Mouse (Mus musculus) ES-Bruce4 (cell line): ENCODE results near the gene Bhlhe41. TPM values are rescaled to one million over a fixed set of nuclear protein-coding genes. Genes with fewer than 3 reads are reported as not detected.

Experiments
- H3K27ac ChIP-seq: 2 replicates; pipeline ENCODE4 v1.5.1; 2012; ENCODE audit warnings: low read length, inconsistent platforms; ENCODE audit not compliant: insufficient read depth
- H3K27me3 ChIP-seq: 2 replicates; pipeline ENCODE4 v1.6.1; 2012; ENCODE audit warnings: mild to moderate bottlenecking, low read length, inconsistent platforms; ENCODE audit not compliant: control insufficient read depth, poor library complexity, insufficient read depth, severe bottlenecking
- H3K36me3 ChIP-seq: 2 replicates; pipeline ENCODE4 v1.6.1; 2012; ENCODE audit warnings: inconsistent platforms, mild to moderate bottlenecking, low read length, moderate library complexity; ENCODE audit not compliant: control insufficient read depth, poor library complexity, insufficient read depth, severe bottlenecking
- H3K4me1 ChIP-seq: one replicate; pipeline ENCODE4 v1.8.1; 2011; ENCODE audit warnings: low read length; ENCODE audit not compliant: control insufficient read depth, insufficient read depth
- H3K4me3 ChIP-seq: 2 replicates; pipeline ENCODE4 v1.5.1; 2011; ENCODE audit warnings: low read depth, mild to moderate bottlenecking, low read length
- H3K9ac ChIP-seq: 2 replicates; pipeline ENCODE4 v1.6.1; 2012; ENCODE audit warnings: low read depth, mild to moderate bottlenecking, inconsistent platforms; ENCODE audit not compliant: poor library complexity, severe bottlenecking
- H3K9me3 ChIP-seq: replicated peaks from 2 replicates; pipeline ENCODE4 v1.6.1; 2012; ENCODE audit warnings: mild to moderate bottlenecking, low read length, inconsistent platforms; ENCODE audit not compliant: control insufficient read depth, poor library complexity, insufficient read depth, severe bottlenecking
- CTCF ChIP-seq: IDR thresholded peaks from one replicate; pipeline ENCODE4 v1.8.1; 2011; ENCODE audit warnings: low read depth, low read length
- EP300 ChIP-seq: IDR thresholded peaks from 2 replicates; pipeline ENCODE4 v1.6.1; 2011; ENCODE audit warnings: low read depth, low read length; ENCODE audit not compliant: insufficient read depth
- POLR2A ChIP-seq: IDR thresholded peaks from one replicate; pipeline ENCODE4 v1.8.1; 2011; ENCODE audit warnings: low read length; ENCODE audit not compliant: insufficient read depth
- polyA plus RNA-seq: library from polyadenylated mRNA; stranded (reverse); fragments of >200 nt; gene quantifications from 2 replicates; pipeline ENCODE4 v1.2.4, GENCODE M21; 2011; ENCODE audit warnings: low read depth; ENCODE audit not compliant: missing spikeins, insufficient read depth, insufficient read length

Bhlhe41 gene
- polyA plus RNA-seq, 1 experiment = 5.3 TPM

DNA sequence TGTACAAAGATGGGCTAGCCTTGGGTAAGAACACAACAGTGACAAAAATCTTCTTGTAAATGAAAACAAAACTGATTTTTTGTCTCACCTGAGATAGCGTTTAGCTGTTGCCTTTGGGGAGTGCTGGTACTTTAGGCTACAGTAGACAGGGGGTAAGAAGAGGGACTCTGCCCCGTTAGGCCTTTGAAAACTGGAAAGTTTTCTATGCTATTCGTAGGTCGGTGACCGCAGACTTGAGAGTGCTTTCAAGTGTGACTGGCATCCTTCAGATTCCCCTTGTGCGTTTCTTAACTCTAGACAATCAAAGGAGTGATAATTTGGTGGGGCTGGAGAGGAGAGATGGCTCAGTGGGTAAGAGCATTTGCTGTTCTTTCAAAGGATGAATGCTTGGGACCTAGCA is 22.4 kb upstream of the Bhlhe41 start:
- H3K27ac ChIP-seq = no peak overlapping the region
- TF ChIP-seq POLR2A (no peak), CTCF (no peak), EP300 (no peak)
- H3K27me3 ChIP-seq = no peaks in the 10 kb centered on the region
- no peaks in the 10 kb centered on the region for H3K36me3 ChIP-seq
- no peaks in the 10 kb centered on the region for H3K9me3 ChIP-seq
- no peak overlapping the region for H3K4me3 ChIP-seq
- no peaks in the 10 kb centered on the region for H3K4me1 ChIP-seq
- no peak overlapping the region for H3K9ac ChIP-seq

DNA sequence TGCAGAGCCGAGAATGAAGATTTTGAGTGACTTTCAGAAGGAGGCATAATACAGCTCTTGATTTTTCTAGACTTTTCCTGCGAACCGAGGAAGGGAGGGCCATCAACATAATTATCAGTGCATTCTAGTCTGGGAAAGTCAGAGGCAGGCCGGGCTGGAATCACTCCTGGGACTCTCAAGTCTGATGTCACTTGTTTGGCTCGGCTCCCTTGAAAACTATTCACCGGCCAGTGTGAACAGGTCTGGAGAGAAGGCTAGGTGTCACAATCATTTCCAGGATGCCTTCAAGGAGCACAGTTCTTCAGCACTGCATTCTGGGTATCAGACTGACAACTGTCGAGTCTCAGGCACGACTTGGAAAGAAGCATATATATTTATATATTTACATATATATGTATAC is 20.9 kb upstream of the Bhlhe41 start:
- Histone ChIP-seq H3K27ac (no peak overlapping the region), H3K9ac (no peak overlapping the region), H3K4me3 (no peak overlapping the region), H3K27me3 (no peaks in the 10 kb centered on the region), H3K36me3 (no peaks in the 10 kb centered on the region), H3K9me3 (no peaks in the 10 kb centered on the region), H3K4me1 (no peaks in the 10 kb centered on the region)
- TF ChIP-seq EP300 = no peak
- no peak for TF ChIP-seq POLR2A
- no peak for TF ChIP-seq CTCF

DNA sequence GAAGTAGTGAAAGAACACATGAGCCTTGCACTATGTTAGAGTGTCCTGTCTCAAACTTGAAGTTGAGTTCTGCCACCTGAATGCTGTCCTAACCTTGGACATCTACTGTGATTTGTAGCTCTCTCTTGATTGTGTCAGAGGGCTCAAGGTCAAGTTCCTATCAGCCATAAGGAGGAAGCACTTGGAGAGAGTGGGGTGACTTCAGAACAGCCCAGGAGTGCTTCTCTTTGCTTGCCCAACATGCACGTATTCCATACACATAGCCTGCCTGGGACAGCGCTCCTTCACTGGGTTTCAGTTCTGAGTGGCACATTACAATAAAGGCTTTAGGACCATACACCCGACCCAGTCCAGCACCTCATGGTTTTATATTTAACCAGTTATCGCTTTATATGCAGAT is 19.7 kb upstream of the Bhlhe41 start:
- no peak for TF ChIP-seq EP300
- TF ChIP-seq POLR2A = no peak
- no peak for TF ChIP-seq CTCF
- Histone ChIP-seq H3K36me3 (no peaks in the 10 kb centered on the region), H3K4me3 (no peak overlapping the region), H3K27me3 (no peaks in the 10 kb centered on the region), H3K4me1 (no peaks in the 10 kb centered on the region), H3K9ac (no peak overlapping the region), H3K27ac (no peak overlapping the region), H3K9me3 (no peaks in the 10 kb centered on the region)

- no peaks in the 10 kb centered on the region for H3K9me3 ChIP-seq
- TF ChIP-seq EP300 (no peak), POLR2A (no peak), CTCF (no peak)
- H3K9ac ChIP-seq = no peak overlapping the region
- no peak overlapping the region for H3K27ac ChIP-seq
- no peaks in the 10 kb centered on the region for H3K27me3 ChIP-seq
- H3K4me1 ChIP-seq = no peaks in the 10 kb centered on the region
- H3K36me3 ChIP-seq = no peaks in the 10 kb centered on the region
- H3K4me3 ChIP-seq = no peak overlapping the region
Observed at GRCm38 (mm10) chr6:145883668-145884067, 18.3 kb upstream of the Bhlhe41 start.

DNA sequence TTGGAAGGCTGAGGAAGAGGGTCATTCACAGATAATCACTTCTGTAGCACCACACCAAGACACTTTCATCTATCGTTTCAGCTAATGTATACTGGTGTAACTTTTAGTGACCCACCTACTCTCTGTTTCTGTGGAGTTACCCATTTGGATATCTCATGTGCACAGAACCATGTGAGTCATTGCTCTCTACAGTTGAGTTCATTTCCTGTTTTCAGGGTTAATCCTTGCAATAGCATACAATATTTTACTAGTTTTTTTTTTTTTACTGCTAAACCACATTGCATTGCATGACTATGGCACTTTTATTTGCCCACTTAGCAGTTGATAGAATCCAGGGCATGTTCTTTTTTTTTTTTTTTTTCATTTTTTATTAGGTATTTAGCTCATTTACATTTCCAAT is 17.7 kb upstream of the Bhlhe41 start:
- no peaks in the 10 kb centered on the region for H3K4me1 ChIP-seq
- H3K9ac ChIP-seq = no peak overlapping the region
- no peak overlapping the region for H3K4me3 ChIP-seq
- H3K9me3 ChIP-seq = no peaks in the 10 kb centered on the region
- no peak overlapping the region for H3K27ac ChIP-seq
- TF ChIP-seq POLR2A (no peak), EP300 (no peak), CTCF (no peak)
- H3K27me3 ChIP-seq = no peaks in the 10 kb centered on the region
- no peaks in the 10 kb centered on the region for H3K36me3 ChIP-seq

- no peak overlapping the region for H3K4me3 ChIP-seq
- H3K27ac ChIP-seq = no peak overlapping the region
- no peaks in the 10 kb centered on the region for H3K4me1 ChIP-seq
- H3K36me3 ChIP-seq = no peaks in the 10 kb centered on the region
- no peaks in the 10 kb centered on the region for H3K27me3 ChIP-seq
- no peaks in the 10 kb centered on the region for H3K9me3 ChIP-seq
- H3K9ac ChIP-seq = no peak overlapping the region
- no peak for TF ChIP-seq POLR2A
- no peak for TF ChIP-seq CTCF
- no peak for TF ChIP-seq EP300
Observed at GRCm38 (mm10) chr6:145880609-145881008, 15.3 kb upstream of the Bhlhe41 start.
